Mouse (Mus musculus): ENCODE measurements at regions not wholly inside any gene's neighbourhood (a gene's known extent, or its start where the extent isn't known, plus 50 kb on each side); places are given as distances from the start of the nearest gene placed in this dataset.

GRCm38 (mm10) chr3:143659421-143659978, 545.5 kb downstream of the Lmo4 start:
- TF ChIP-seq CTCF (IDR thresholded peaks at IDR 0.05; ENCODE audit: low read depth) (no peak), EP300 (IDR thresholded peaks at IDR 0.05; ENCODE audit: low read depth) (no peak)

Measured in liver, postnatal 0 days (tissue).